Mouse (Mus musculus): ENCODE measurements around the gene BC035947. TPM values are rescaled to one million over a fixed set of nuclear protein-coding genes. Genes with fewer than 3 reads are reported as not detected.
"Not testable (repeated sequence)": the region's sequence is repeated elsewhere in the genome, so short reads cannot be mapped to it uniquely, and the experiment has no call there.

BC035947 gene
- total RNA-seq, 1 experiment from 2014 or later = not detected

DNA sequence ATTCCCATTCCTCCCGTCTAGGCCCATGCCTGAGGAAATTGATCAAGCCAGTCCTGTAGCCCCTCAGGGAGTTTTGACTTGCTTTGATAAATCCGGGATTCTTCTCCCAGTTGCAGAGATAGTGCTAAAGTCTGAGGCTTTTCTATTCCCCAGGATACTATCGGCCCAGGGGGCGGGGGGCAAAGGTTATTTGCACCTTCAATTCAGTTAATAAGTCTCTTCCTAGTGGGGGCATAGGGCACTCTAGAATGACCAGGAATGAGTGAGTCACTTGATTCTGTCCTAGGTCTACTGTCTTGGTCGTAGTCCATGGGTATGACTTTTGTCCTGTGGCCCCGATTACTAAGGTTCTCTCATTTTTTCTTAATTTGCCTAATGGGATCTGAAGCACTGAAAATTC is 9.4 kb downstream of the BC035947 start:
- ATAC-seq (replicated peaks; ENCODE audit: low read depth, poor library complexity, severe bottlenecking) = no peak

DNA sequence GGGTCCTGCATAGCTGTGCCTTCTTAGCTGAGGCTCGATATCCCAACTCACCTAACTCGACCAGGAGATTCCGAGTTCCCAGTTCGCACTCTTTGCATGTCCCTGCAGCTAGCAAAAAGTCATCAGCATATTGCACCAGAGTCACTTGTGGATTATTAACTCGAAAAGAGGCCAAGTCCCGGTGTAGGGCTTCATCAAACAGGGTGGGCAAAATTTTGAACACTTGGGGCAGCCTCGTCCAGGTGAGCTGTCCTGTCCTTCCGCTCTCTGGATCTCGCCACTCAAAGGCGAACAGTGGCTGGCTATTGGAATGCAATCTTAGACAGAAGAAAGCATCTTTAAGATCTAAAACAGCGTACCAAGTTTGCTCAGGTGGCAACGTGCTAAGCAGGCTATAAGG is 10.1 kb downstream of the BC035947 start:
- not testable (repeated sequence) for ATAC-seq (replicated peaks; ENCODE audit: low read depth, poor library complexity, severe bottlenecking)

DNA sequence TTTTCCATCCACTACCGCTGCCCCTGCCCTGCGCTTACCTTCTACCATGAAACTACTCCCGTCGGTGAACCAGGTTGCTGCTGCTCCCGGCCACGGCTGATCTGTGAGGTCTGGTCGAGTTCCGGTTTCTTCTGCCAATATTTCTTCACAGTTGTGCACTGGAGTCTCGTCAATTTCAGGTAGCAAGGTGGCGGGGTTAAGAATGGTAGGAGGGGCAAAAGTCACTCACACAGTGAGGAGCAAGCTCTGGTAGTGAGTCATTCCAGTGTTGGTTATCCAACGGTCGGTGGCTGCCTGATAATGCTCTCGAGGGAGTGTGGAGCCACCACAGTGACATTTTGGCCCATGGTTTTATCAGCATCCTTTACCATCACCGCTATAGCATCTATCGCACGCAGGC is 10.9 kb downstream of the BC035947 start:
- no peak for ATAC-seq (replicated peaks; ENCODE audit: low read depth, poor library complexity, severe bottlenecking)

DNA sequence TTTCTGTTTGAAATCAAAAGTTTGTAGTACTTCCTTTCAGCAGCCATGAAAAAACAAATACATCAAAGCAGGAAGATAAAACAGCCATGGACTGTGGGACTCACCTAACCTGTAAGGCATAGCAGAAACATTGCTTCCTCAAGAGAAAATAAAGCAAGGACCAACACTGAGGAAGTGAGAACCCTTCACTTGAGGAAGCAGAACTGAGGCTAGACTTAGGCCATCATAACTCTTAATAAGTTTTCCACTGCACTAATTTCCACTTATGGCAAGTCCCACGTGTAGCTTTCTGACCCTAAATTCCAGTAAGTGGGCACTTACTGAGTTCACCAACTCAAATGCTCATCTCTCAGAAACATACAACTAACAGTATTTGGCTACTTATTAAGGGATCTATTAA is 21.8 kb downstream of the BC035947 start:
- ATAC-seq (replicated peaks; ENCODE audit: low read depth, poor library complexity, severe bottlenecking) = peak; percentile 19; the same call in 1 of the 2 replicates

DNA sequence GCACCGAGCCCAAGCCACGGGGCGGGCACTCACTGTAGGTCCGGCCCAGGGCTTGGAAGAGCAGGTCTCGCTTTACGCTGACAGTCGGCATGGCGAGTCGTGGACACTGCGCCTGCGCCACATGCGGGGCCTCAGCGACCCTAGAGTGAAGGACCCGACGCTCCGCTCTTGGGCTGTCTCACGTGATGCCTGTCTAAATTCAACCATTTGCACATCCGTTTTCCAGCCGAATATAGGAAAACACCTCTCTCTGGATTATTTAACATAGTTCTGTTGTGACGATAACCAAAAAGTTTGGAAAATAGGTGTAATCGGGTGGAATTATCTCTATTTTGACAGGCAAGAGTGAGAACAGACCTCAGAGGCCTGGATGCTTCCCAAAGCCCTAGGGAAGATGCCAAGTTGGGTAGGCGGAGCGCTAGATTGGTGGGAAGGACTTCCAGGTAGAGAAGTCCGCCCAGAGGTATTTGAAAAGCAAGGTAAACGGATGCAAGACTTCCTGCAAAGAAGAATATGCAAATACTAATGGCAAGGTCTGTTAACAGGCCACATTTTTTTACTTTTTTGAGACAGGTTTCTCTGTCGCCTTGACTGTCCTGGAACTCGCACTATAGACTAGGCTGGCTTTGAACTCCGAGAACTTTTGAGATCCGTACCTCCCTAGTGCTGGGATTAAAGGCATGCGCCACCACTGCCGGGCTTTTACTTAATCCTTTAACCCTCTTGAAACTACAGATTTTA is 23.0 kb downstream of the BC035947 start, which contains the start of gene Farsb:
Farsb (minus strand) TSS at position 146 of the 741 bp plus-strand sequence.
- peak; percentile 88 for ATAC-seq (replicated peaks; ENCODE audit: low read depth, poor library complexity, severe bottlenecking)

DNA sequence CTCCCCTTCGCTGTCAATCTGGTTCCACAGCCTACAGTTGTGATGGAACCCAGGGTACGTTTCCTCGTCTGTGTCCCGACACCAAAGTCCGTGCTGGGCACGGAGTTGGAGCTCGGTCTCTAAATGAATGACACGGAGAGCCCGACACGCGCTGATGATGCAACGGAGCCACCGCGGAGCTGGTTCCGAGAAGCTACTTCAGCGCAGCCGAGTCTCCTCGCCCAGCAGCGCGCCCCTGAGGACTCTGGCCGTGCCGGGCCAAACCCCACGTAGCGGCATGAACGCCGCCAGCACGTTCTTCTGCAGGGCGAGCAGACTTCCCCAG is 23.6 kb downstream of the BC035947 start:
- no peak for ATAC-seq (replicated peaks; ENCODE audit: low read depth, poor library complexity, severe bottlenecking)

DNA sequence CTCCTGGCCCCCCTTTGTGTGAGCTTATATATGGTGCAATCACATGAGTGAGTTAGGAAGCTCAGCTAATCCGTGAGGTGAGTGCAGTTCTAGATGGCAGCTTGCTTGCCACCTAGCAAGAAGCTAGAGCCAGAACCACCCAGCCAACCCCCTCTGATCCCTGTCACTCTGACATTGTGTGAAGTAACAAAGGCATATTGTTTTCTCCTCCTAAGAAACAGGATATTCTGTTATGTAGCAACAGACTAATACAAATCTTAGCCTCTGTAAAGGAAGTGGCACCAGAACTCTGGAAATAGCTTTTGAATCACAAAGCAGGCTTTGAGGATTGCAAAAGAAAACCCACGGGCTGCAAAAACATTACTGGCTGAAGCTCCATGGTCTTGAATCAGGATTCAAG is 27.6 kb downstream of the BC035947 start:
- ATAC-seq (replicated peaks; ENCODE audit: low read depth, poor library complexity, severe bottlenecking) = no peak

DNA sequence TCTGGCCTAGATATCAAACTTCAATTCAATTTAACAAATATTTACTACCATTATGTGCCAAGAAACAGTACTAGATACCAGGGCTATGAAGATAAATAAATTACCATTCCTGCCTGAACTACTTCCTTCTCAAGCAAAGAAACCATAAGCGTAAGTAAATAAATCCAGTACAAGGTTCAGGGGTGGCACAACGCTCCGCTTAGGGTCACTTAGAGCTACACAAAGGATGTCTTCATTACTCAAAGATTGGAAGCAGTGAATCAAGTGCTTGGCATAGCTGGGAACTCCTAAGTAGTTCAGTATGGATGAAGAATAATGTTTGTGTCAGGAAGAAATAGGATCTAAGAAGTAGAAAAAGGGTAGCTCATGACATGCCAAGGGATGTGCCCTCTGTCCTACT is 28.5 kb downstream of the BC035947 start:
- no peak for ATAC-seq (replicated peaks; ENCODE audit: low read depth, poor library complexity, severe bottlenecking)

DNA sequence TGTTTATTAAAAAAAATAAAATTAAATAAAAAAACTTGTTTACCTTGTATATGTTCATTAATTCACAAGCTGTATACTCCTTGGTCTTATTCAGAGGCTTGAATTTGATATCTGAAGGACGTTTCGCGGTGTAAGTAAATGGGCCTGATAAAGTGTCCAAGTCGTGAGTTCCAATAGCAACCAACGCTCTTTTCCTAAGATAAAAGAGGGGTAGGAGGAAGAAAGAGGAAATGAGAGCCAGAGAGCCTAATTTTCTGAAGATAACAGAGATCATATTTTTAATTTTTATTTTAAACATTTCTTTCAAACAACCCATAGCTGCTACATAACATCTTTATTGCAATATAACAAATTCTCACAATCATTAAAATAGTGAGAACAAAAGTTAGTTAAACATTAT is 39.5 kb downstream of the BC035947 start:
- ATAC-seq (replicated peaks; ENCODE audit: low read depth, poor library complexity, severe bottlenecking) = no peak

DNA sequence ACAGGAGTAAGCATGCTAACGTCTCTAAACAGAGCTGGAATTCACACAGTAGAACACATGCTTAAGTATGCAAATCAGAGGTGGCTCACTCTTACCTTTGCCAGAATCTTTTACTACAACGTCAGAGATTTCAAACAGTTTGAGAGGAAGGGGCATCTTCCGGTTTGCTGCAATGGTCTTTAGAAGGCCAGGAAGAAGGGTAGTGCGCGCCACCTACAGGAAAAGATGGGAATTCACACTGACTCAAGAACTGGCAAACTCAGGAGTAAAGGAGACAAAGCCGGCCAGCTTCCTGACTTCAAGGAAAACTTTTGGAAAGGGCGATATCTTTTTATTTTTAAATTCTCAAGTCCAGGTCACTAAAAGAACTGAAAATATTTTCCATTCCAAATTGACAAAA is 57.3 kb downstream of the BC035947 start:
- ATAC-seq (replicated peaks; ENCODE audit: low read depth, poor library complexity, severe bottlenecking) = peak; percentile 47; the same call in 1 of the 2 replicates

DNA sequence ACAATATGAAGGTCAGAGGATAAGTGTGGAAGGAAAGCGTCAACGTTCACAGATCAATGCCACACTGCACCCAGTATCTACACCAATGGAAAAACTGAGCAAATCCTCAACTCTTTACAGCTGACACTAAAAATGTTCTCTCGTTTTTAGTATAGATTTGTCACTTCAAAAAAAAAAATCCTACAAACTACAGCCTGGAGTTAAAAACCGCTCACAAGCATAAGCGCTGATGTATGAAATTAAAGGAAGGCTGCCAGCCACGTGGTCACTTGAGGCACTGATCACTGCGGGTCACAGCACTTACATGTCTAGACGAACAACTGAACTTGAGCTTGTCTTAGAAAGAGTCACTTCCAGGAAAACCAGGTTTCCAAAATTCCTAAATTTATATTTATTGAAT is 58.1 kb downstream of the BC035947 start:
- no peak for ATAC-seq (replicated peaks; ENCODE audit: low read depth, poor library complexity, severe bottlenecking)

DNA sequence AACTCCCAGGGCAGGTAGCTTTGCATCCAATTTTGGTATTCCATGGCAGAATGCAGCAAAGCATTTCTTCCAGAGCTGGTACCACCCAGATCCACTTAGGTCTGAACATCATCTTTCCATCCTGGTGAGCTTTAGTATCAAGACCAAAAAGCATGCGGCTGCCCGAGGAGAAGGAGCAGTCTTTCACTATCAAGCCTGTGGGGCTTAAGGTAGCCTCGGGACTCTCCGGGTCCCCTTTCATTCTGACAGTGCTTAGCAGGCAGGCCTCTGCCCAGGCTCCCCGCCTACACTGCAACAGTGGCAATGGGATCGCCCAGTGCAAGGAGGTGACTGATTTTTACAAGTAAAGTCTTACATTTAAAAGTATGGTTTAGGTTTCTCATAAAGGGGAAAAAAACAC is 59.4 kb downstream of the BC035947 start:
- ATAC-seq (replicated peaks; ENCODE audit: low read depth, poor library complexity, severe bottlenecking) = no peak

DNA sequence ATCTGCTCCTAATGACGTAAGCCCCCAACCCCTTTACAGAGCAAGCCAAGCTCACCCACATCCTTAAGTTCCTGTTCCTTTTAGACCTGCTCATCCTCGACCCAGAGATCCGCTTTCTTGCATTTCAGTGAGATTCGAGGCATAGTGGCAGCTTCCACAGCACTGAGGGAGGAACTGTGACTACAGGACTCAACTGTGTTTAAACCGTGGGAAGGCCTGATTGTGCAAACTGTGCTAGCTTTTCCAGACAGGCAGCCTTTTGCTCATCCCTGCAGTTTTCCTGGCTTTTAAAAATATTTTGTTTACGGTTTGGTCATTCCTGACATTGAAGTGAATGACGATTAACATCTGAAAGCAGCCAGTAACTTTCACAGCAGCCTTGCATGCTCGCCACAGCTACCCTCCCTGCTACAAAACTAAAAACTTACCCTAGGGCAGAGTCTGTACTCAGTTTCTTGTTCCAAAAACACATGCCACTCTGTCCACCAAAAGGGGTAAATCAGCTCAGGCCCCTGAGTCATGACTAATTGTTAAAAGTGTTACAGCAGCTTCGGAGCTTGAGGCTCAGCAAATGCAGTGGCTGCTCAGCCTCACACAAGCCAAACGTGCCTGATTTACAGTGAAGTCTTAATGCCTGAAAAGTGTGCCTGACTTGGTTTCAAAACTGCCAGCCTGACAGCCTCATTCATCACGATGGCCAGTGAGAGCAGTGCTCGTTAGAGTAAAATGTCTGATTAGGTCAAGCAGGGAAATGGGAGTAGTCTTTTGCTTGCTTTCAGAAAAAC is 60.7 kb downstream of the BC035947 start:
- no peak for ATAC-seq (replicated peaks; ENCODE audit: low read depth, poor library complexity, severe bottlenecking)

DNA sequence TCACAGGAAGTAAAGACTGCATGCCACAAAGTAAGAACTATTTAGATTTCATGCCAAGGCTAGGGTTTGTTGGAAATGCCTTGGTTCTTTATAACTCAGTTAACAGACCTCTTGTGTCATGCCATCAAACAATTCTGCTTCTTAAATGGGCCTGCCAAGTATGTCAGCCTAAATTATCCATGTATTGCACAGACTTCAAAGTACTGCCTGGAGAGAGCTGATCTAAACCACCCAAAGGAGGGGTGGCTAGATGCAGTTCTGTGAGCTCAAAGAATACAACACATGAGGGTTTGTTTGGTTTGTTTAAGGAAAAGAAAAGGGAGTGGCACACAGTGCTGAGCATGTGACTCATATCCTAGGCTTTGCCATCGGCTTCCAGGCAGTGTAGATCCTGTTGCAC is 63.9 kb downstream of the BC035947 start:
- ATAC-seq (replicated peaks; ENCODE audit: low read depth, poor library complexity, severe bottlenecking) = no peak

Other genes starting within 250 kb of the BC035947 start
- gene Sgpp2, start 201.8 kb downstream of the BC035947 start, total RNA-seq (2017) = 0.05 TPM in 1 of 2 replicates, not detected in the other
- gene Farsb, start 23.3 kb downstream of the BC035947 start, total RNA-seq (2017) = 66.5 and 79.5 TPM in 2 replicates
- gene Mogat1, start 1.2 kb downstream of the BC035947 start, total RNA-seq (2017) = not detected in 2 replicates
- 92.7 and 112 TPM in 2 replicates for gene Acsl3, start 145.7 kb upstream of the BC035947 start, total RNA-seq (2017)
- 19.9 and 23.1 TPM in 2 replicates for gene Utp14b, start 145.9 kb upstream of the BC035947 start, total RNA-seq (2017)